Mouse (Mus musculus): Measurements from ENCODE around the gene 4930469K13Rik. TPM values are rescaled to one million over a fixed set of nuclear protein-coding genes. Genes with fewer than 3 reads are reported as not detected.
"Not testable (repeated sequence)": the region's sequence is repeated elsewhere in the genome, so short reads cannot be mapped to it uniquely, and the experiment has no call there.

4930469K13Rik gene
- total RNA-seq (2021): not detected

GRCm38 (mm10) chr11:34098422-34098821 lies at the start of gene 4930469K13Rik:
4930469K13Rik (minus strand) TSS chr11:34098554.
- DNase-seq: peak; percentile 15

GRCm38 (mm10) chr11:34146934-34147333 lies 48.6 kb upstream of the 4930469K13Rik start:
- DNase-seq: no peak
- intact Hi-C loops (cut with DNase I): loop anchor here (10.0 kb wide), 2 partner anchors 668 to 1978 kb away; no protein-coding TSS in a partner anchor

More at GRCm38 (mm10) chr11:34098422-34098821, at the start of gene 4930469K13Rik:
- intact Hi-C loops (cut with DNase I): no loop called here

- peak; percentile 33 for DNase-seq
- intact Hi-C loops (cut with DNase I): loop anchor here (10.0 kb wide), 2 partner anchors 670 to 1980 kb away; no protein-coding TSS in a partner anchor
Observed at GRCm38 (mm10) chr11:34144421-34144820, 46.1 kb upstream of the 4930469K13Rik start.

- intact Hi-C loops (cut with DNase I): loop anchor here (10.0 kb wide), 2 partner anchors 671 to 1981 kb away; no protein-coding TSS in a partner anchor
- no peak for DNase-seq
Observed at GRCm38 (mm10) chr11:34143984-34144383, 45.6 kb upstream of the 4930469K13Rik start.

- DNase-seq: no peak
- intact Hi-C loops (cut with DNase I): no loop called here
Observed at GRCm38 (mm10) chr11:34139296-34139695, 40.9 kb upstream of the 4930469K13Rik start.

GRCm38 (mm10) chr11:34128412-34128811 lies 30.1 kb upstream of the 4930469K13Rik start:
- intact Hi-C loops (cut with DNase I): no loop called here
- DNase-seq: no peak

GRCm38 (mm10) chr11:34125727-34126126 lies 27.4 kb upstream of the 4930469K13Rik start:
- intact Hi-C loops (cut with DNase I); DNase-seq: not testable (repeated sequence)

GRCm38 (mm10) chr11:34124852-34125251 lies 26.5 kb upstream of the 4930469K13Rik start:
- intact Hi-C loops (cut with DNase I): loop anchor here (5.0 kb wide), 1 partner anchor 87 kb away; no protein-coding TSS in a partner anchor
- no peak for DNase-seq

GRCm38 (mm10) chr11:34123147-34123546 lies 24.8 kb upstream of the 4930469K13Rik start:
- intact Hi-C loops (cut with DNase I): loop anchor here (5.0 kb wide), 1 partner anchor 89 kb away; no protein-coding TSS in a partner anchor
- peak; percentile 43 for DNase-seq

- intact Hi-C loops (cut with DNase I): no loop called here
- DNase-seq: no peak
Observed at GRCm38 (mm10) chr11:34118319-34118718, 20.0 kb upstream of the 4930469K13Rik start.

- intact Hi-C loops (cut with DNase I): no loop called here
- DNase-seq: no peak
Observed at GRCm38 (mm10) chr11:34117581-34117980, 19.2 kb upstream of the 4930469K13Rik start.

GRCm38 (mm10) chr11:34116572-34117135 lies 18.3 kb upstream of the 4930469K13Rik start:
- intact Hi-C loops (cut with DNase I): no loop called here
- no peak for DNase-seq

GRCm38 (mm10) chr11:34113760-34114159 lies 15.4 kb upstream of the 4930469K13Rik start:
- intact Hi-C loops (cut with DNase I): no loop called here
- no peak for DNase-seq

- DNase-seq: peak; percentile 30
- intact Hi-C loops (cut with DNase I): no loop called here
Observed at GRCm38 (mm10) chr11:34112781-34113380, 14.5 kb upstream of the 4930469K13Rik start.

- intact Hi-C loops (cut with DNase I): no loop called here
- no peak for DNase-seq
Observed at GRCm38 (mm10) chr11:34111940-34112339, 13.6 kb upstream of the 4930469K13Rik start.

GRCm38 (mm10) chr11:34109260-34109659 lies 10.9 kb upstream of the 4930469K13Rik start:
- no peak for DNase-seq
- intact Hi-C loops (cut with DNase I): no loop called here

GRCm38 (mm10) chr11:34104919-34105318 lies 6.6 kb upstream of the 4930469K13Rik start:
- intact Hi-C loops (cut with DNase I): no loop called here
- no peak for DNase-seq

- DNase-seq: no peak
- intact Hi-C loops (cut with DNase I): no loop called here
Observed at GRCm38 (mm10) chr11:34101827-34102226, 3.5 kb upstream of the 4930469K13Rik start.

GRCm38 (mm10) chr11:34087064-34087463 lies 11.3 kb downstream of the 4930469K13Rik start:
- no peak for DNase-seq
- intact Hi-C loops (cut with DNase I): no loop called here

- no peak for DNase-seq
- intact Hi-C loops (cut with DNase I): no loop called here
Observed at GRCm38 (mm10) chr11:34086164-34086751, 12.1 kb downstream of the 4930469K13Rik start.

- no peak for DNase-seq
- intact Hi-C loops (cut with DNase I): no loop called here
Observed at GRCm38 (mm10) chr11:34084639-34085038, 13.7 kb downstream of the 4930469K13Rik start.

GRCm38 (mm10) chr11:34083795-34084194 lies 14.6 kb downstream of the 4930469K13Rik start:
- intact Hi-C loops (cut with DNase I): no loop called here
- DNase-seq: no peak

All from left cerebral cortex, postnatal 4 days (tissue).